15 mouse cellular contexts compared by ENCODE assay signal in genomic region chr16:90384058-90384457, GRCm38 (mm10). TPM values are rescaled to one million over a fixed set of nuclear protein-coding genes. Genes with fewer than 3 reads are reported as not detected.
A peak's percentile ranks its signal among the peaks of the same experiment; 100 is the strongest.
DNase-seq lines count a peak whose midpoint lies in the region; ATAC-seq and TF ChIP-seq lines count a peak whose summit lies in the region.
"Had no signal": no experiment of that assay in that cellular context is flagged by ENCODE, and none has a peak within 500 bp of the region (broad histone marks: within the 10 kb centered on the region; RNA-seq: fewer than 3 reads in every experiment).

No protein-coding gene starts in this region.

- no peak for ATAC-seq in heart, postnatal 0 days (ENCODE audit: insufficient read depth, low read depth)
- no peak for ATAC-seq in lung, embryonic 14.5 days (ENCODE audit: insufficient read depth)

- H3K9me3 ChIP-seq in heart, postnatal 0 days (replicated peaks; ENCODE audit: control insufficient read depth, low read length), result no peaks in the 10 kb centered on the region
- H3K9me3 ChIP-seq in lung, embryonic 14.5 days (ENCODE audit: low read depth, low read length), result no peaks in the 10 kb centered on the region
- H3K9me3 ChIP-seq: embryonic facial prominence, embryonic 13.5 days; forebrain, embryonic 12.5 days; hindbrain, embryonic 12.5 days had no signal

- H3K36me3 ChIP-seq in heart, postnatal 0 days (replicated peaks; ENCODE audit: control insufficient read depth, insufficient read depth, low read length), result no peaks in the 10 kb centered on the region
- no peaks in the 10 kb centered on the region for H3K36me3 ChIP-seq in lung, embryonic 14.5 days (ENCODE audit: insufficient read depth)
- H3K36me3 ChIP-seq: embryonic facial prominence, embryonic 13.5 days; forebrain, embryonic 12.5 days; hindbrain, embryonic 12.5 days had no signal

- H3K27ac ChIP-seq in heart, postnatal 0 days (ENCODE audit: low read depth), result no peak overlapping the region
- no peak overlapping the region; the same call in 1 of the 2 replicates for H3K27ac ChIP-seq in lung, embryonic 14.5 days (ENCODE audit: low read depth)
- H3K27ac ChIP-seq: embryonic facial prominence, embryonic 13.5 days; forebrain, embryonic 12.5 days; hindbrain, embryonic 12.5 days had no signal

- intact Hi-C loops in heart, postnatal 14 days (cut with DNase I), result loop anchor here (5.0 to 10.0 kb wide), 2 partner anchors 158 to 241 kb away; no protein-coding TSS in a partner anchor
- intact Hi-C loops in gastrocnemius, postnatal 36 days (cut with DNase I), result no loop called here

- peak; percentile 36 for DNase-seq in adrenal gland, postnatal 14 days
- no peak for DNase-seq in adrenal gland, postnatal 4 days (ENCODE audit: low spot score in 2 of 2)
- DNase-seq in heart, postnatal 0 days (ENCODE audit: low spot score), result peak; percentile 10
- DNase-seq in heart, postnatal 14 days, result no peak
- peak; percentile 86 for DNase-seq in lung, embryonic 14.5 days
- DNase-seq in lung, adult 18-20 months, result no peak
- peak; percentile 31 for DNase-seq in lung, postnatal 25 days (ENCODE audit: low spot score)
- no peak for DNase-seq in gastrocnemius, postnatal 36 days
- DNase-seq: B cell, adult 2 months; gastrocnemius, postnatal 10 days; thymus, adult 18-20 months had no signal

- no peak overlapping the region for H3K4me3 ChIP-seq in heart, postnatal 0 days (ENCODE audit: low read depth, low read length)
- no peak overlapping the region for H3K4me3 ChIP-seq in lung, embryonic 14.5 days (ENCODE audit: low read depth, low read length)

- peaks cover 3% of the 10 kb centered on the region; the same call in 1 of the 2 replicates for H3K27me3 ChIP-seq in heart, postnatal 0 days (ENCODE audit: control insufficient read depth, insufficient read depth, low read length)
- H3K27me3 ChIP-seq in lung, embryonic 14.5 days (ENCODE audit: insufficient read depth, low read length), result no peaks in the 10 kb centered on the region
- H3K27me3 ChIP-seq: embryonic facial prominence, embryonic 13.5 days had no signal

- H3K4me1 ChIP-seq in heart, postnatal 0 days (ENCODE audit: control insufficient read depth, insufficient read depth), result peaks cover 23% of the 10 kb centered on the region
- H3K4me1 ChIP-seq in lung, embryonic 14.5 days (ENCODE audit: insufficient read depth), result peaks cover 19% of the 10 kb centered on the region; the same call in 1 of the 2 replicates

- no peak overlapping the region for H3K4me2 ChIP-seq in heart, postnatal 0 days (ENCODE audit: low read depth, low read length)
- H3K4me2 ChIP-seq in lung, embryonic 14.5 days, result no peak overlapping the region

- WGBS in heart, postnatal 0 days, result 52% methylated on average over 3 of the region's 3 CpGs
- WGBS in lung, embryonic 14.5 days, result 47% methylated on average over 3 of the region's 3 CpGs

- H3K9ac ChIP-seq in heart, postnatal 0 days (replicated peaks; ENCODE audit: low read depth, low read length), result no peak overlapping the region
- H3K9ac ChIP-seq in lung, embryonic 14.5 days, result no peak overlapping the region
- H3K9ac ChIP-seq: hindbrain, embryonic 12.5 days had no signal

- no peak for TF ChIP-seq EP300 in heart, postnatal 0 days (IDR thresholded peaks at IDR 0.05; ENCODE audit: low read depth)

- no peak for TF ChIP-seq CTCF in heart, postnatal 0 days (IDR thresholded peaks at IDR 0.05; ENCODE audit: low read depth)
- TF ChIP-seq CTCF in lung, embryonic 14.5 days (IDR thresholded peaks at IDR 0.05; ENCODE audit: low read depth), result no peak

RNA-seq across cellular contexts. Expression of gene Hunk, which starts 1.8 kb away (rescaled TPM):
- 4.8 and 6.2 TPM in 2 replicates for total RNA-seq in adrenal gland, postnatal 14 days (2021)
- total RNA-seq in adrenal gland, postnatal 4 days (2021), result 10 to 100 TPM; 12.3 to 13.7 TPM
- 3.3 and 7.7 TPM in 2 replicates for total RNA-seq in heart, postnatal 0 days (2014; rRNA removed; ENCODE audit: low replicate concordance)
- polyA plus RNA-seq in heart, postnatal 0 days (2015; fragmentation: Nextera tagmentation; extraction: Ambion mirVana), result 1.4 and 1.6 TPM in 2 replicates
- 1 to 10 TPM; 2.0 to 2.3 TPM for total RNA-seq in heart, postnatal 14 days (2021)
- polyA plus RNA-seq in lung, embryonic 14.5 days (2014; fragmentation: Nextera tagmentation; extraction: Ambion mirVana), result 21.2 and 21.3 TPM in 2 replicates
- 1 to 10 TPM in 1 of 2 experiments, under 1 TPM in 1; 0.74 to 1.1 TPM for total RNA-seq in gastrocnemius, postnatal 36 days (2021)
- total RNA-seq: megakaryocyte, adult 5-6 weeks had no signal

Comparison
In these comparisons a context has a peak if more than half of its experiments do, and no peak if none do; other contexts are left out.
1. DNase-seq: peak in adrenal gland, postnatal 14 days (single experiment), heart, postnatal 0 days (single experiment), lung, embryonic 14.5 days (single experiment) and lung, postnatal 25 days (single experiment); none in adrenal gland, postnatal 4 days (0 of 2), heart, postnatal 14 days (0 of 2), lung, adult 18-20 months (0 of 2) and gastrocnemius, postnatal 36 days (0 of 2).